Mouse (Mus musculus) intestine, embryonic 15.5 days (tissue): Measurements from ENCODE around the gene Endov. TPM values are rescaled to one million over a fixed set of nuclear protein-coding genes. Genes with fewer than 3 reads are reported as not detected.

Experiments used
- ATAC-seq: fragments of 200-750 bp; cut with Nextera tagmentation; 2 replicates; pipeline ENCODE4 v1.8.0; 2017; ENCODE audit warnings: moderate TSS enrichment, moderate library complexity
- H3K27ac ChIP-seq: fragments of 300-500 bp; sonication (generic); 2 replicates; pipeline ENCODE4 v1.5.1; 2015; ENCODE audit warnings: mild to moderate bottlenecking, inconsistent platforms
- H3K27me3 ChIP-seq: fragments of 300-500 bp; sonication (generic); replicated peaks from 2 replicates; pipeline ENCODE4 v1.6.1; 2015; ENCODE audit warnings: inconsistent platforms
- H3K36me3 ChIP-seq: fragments of 300-500 bp; sonication (generic); 2 replicates; pipeline ENCODE4 v1.6.1; 2015; ENCODE audit warnings: inconsistent platforms
- H3K4me1 ChIP-seq: fragments of 300-500 bp; sonication (generic); replicated peaks from 2 replicates; pipeline ENCODE4 v1.6.1; 2015; ENCODE audit warnings: inconsistent platforms
- H3K4me2 ChIP-seq: fragments of 300-500 bp; sonication (generic); replicated peaks from 2 replicates; pipeline ENCODE4 v1.6.1; 2015; ENCODE audit warnings: mild to moderate bottlenecking, inconsistent platforms
- H3K4me3 ChIP-seq: fragments of 300-500 bp; sonication (generic); replicated peaks from 2 replicates; pipeline ENCODE4 v1.5.1; 2015; ENCODE audit warnings: inconsistent platforms
- H3K9ac ChIP-seq: fragments of 300-500 bp; sonication (generic); 2 replicates; pipeline ENCODE4 v1.6.1; 2015; ENCODE audit warnings: inconsistent platforms
- H3K9me3 ChIP-seq: fragments of 300-500 bp; sonication (generic); 2 replicates; pipeline ENCODE4 v1.6.1; 2016; ENCODE audit warnings: inconsistent platforms
- WGBS: fragments of 180-500 bp; shearing (Covaris S2); methylation state at CpG from one replicate; pipeline ENCODE4 v1.1.7; 2015; 5-methylcytosine and 5-hydroxymethylcytosine counted together
- polyA plus RNA-seq: library from polyadenylated mRNA; unstranded; fragments of >200 nt; fragmentation: Nextera tagmentation; extraction: Ambion mirVana; gene quantifications from 2 replicates; pipeline ENCODE4 v1.2.1, GENCODE M21; 2015

The Endov gene
- polyA plus RNA-seq, 1 experiment from 2014 or later = 15.6 TPM

DNA sequence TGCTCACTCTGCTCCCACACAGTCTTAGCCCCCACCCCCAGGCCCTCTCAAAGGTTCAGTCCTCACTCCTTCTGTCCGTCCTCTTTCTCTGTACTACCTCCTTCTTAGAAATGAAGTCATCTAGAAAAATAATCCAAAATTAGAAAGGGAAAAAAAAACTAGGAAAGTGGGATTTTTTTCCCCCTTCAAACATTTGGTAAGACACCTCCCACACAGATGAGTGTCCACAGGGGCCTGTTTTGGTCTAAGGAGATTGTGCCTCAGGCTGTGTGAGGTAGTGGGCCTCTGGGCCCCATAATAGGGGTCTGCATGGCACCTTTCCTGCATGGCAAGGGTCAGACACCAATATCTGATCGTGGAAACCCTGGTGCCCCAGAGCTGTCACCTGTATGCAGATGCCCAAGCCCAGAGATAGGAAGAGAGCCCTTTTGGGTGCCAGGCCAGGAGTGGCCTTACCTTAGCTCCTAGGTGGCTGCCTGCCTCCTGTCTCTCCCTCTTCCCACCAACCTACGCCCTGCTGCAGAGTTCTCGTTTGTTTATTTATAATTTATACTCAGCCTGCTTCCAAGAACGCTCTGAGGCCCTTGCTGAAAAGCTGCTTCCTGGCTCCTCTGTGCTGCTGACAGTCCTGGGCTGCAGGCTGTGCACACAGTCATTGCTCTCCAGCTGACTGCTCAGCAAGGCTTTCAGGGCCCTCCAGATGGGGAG lies 29.0 kb downstream of the Endov start:
- H3K9ac ChIP-seq = no peak overlapping the region
- H3K27ac ChIP-seq = no peak overlapping the region
- ATAC-seq = no peak
- H3K4me1 ChIP-seq = peaks cover 10% of the 10 kb centered on the region; the same call in 1 of the 2 replicates
- peaks cover 14% of the 10 kb centered on the region; the same call in 1 of the 2 replicates for H3K27me3 ChIP-seq
- H3K9me3 ChIP-seq = no peaks in the 10 kb centered on the region
- H3K4me2 ChIP-seq = no peak overlapping the region
- no peak overlapping the region for H3K4me3 ChIP-seq
- 48% methylated on average over 5 of the region's 5 CpGs for WGBS
- no peaks in the 10 kb centered on the region for H3K36me3 ChIP-seq

DNA sequence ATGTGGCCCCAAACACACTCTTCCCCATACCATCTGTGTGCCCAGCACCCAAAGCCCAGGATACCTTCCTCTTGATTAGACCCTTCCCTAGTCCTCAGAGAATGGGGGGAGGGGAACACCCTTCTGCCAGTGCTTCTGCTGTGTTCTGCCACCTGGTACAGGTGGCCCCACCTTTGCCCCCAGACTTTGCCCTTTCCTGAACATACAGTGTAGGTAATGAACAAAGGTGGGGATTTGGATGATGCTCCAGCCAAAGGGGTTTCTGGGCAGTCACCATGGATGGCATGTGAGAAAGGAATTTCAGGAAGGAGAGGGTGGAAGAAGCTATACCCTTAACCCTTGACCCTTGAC lies 29.5 kb downstream of the Endov start:
- no peak overlapping the region for H3K27ac ChIP-seq
- no peaks in the 10 kb centered on the region for H3K9me3 ChIP-seq
- no peaks in the 10 kb centered on the region for H3K36me3 ChIP-seq
- no peak overlapping the region for H3K9ac ChIP-seq
- no peak for ATAC-seq
- peaks cover 8% of the 10 kb centered on the region; the same call in 1 of the 2 replicates for H3K27me3 ChIP-seq
- peaks cover 10% of the 10 kb centered on the region; the same call in 1 of the 2 replicates for H3K4me1 ChIP-seq
- H3K4me2 ChIP-seq = no peak overlapping the region
- no peak overlapping the region for H3K4me3 ChIP-seq

DNA sequence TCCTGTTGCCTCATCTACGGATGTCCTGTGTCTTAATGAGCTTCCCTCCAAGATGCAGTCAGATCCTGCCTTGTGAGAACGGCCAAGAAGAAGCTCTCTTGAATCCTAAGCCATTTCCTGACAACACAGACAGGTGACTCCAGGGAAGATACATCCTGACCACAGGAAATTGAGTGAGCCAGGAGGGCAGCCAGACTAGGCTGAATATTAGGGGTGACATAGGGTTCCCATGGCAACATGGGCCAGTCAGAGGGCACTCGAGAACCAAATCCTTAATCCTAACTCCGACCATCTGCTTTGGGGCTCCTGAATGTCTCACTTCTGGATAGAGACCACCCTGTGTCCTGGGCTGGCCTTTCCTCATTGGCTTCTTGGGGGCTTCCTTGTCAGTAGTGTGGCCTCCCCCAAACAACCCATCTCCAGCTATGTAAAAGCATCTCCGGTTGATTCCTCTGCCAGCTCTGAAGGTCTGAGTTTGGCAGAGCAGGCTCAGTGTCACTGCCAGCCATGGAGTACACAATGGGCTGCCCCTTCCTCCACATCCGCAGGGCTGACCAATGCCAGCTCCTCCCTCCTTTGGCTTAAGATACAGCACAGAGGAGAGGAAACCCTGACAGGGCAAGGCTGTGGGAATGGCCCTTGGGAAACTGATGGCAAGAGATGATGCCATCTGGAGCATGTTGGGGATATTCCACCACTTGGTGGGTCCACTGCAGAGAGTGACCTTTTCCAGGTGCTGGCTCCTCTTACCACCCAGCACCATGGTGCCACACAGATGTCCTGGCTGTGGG lies 31.0 kb downstream of the Endov start:
- 88% methylated on average over 6 of the region's 6 CpGs for WGBS
- Histone ChIP-seq H3K4me1 (peaks cover 10% of the 10 kb centered on the region; the same call in 1 of the 2 replicates), H3K27ac (no peak overlapping the region), H3K9me3 (no peaks in the 10 kb centered on the region), H3K4me3 (no peak overlapping the region), H3K9ac (no peak overlapping the region), H3K27me3 (peaks cover 6% of the 10 kb centered on the region; the same call in 1 of the 2 replicates), H3K36me3 (no peaks in the 10 kb centered on the region), H3K4me2 (no peak overlapping the region)
- no peak for ATAC-seq

DNA sequence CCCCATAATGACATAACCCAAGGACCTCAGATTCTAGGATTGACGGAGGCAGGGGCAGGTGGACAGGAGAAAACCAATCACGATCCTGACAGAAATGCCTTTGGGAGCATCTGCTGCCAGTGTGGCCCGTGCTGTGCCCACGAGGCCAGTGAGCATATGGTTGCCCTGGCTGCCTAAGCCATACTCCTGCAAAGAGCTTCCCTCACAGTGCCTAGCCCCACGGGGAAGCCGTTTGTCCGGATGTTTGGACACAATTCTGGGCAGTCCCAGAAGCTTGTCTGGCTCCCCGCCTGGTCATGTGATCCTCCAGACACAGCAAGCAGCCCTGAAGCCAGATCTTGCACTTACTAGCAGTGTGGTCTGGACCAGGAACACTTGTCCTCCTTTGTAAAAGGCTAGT lies 31.6 kb downstream of the Endov start:
- WGBS = 63% methylated on average over 8 of the region's 8 CpGs
- H3K4me3 ChIP-seq = no peak overlapping the region
- no peaks in the 10 kb centered on the region for H3K9me3 ChIP-seq
- ATAC-seq = no peak
- no peaks in the 10 kb centered on the region for H3K36me3 ChIP-seq
- H3K27ac ChIP-seq = no peak overlapping the region
- H3K27me3 ChIP-seq = peaks cover under 1% of the 10 kb centered on the region; the same call in 1 of the 2 replicates
- no peak overlapping the region for H3K9ac ChIP-seq
- H3K4me2 ChIP-seq = no peak overlapping the region
- peaks cover 10% of the 10 kb centered on the region; the same call in 1 of the 2 replicates for H3K4me1 ChIP-seq

DNA sequence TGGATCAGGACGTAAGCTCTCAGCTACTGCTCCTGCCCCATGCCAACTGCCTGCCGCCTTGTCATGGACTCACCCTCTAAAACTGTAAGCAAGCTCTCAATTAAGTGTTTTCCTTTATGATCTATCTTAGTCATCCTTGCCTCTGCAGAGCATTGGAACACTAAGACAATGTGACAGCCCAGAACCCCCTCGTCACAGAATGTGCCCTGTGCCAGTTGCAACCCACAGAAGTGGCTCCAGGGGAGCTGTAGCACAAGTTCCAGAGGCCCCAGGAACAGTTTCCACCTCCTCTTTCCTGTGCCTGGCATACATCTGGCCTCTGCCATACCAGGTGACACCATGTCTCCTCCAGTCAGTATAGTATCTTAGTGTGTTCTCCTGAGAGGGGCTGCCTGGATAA lies 32.2 kb downstream of the Endov start:
- no peak overlapping the region for H3K4me3 ChIP-seq
- H3K9ac ChIP-seq = no peak overlapping the region
- H3K9me3 ChIP-seq = no peaks in the 10 kb centered on the region
- WGBS = 79% methylated on average over 3 of the region's 3 CpGs
- no peak overlapping the region for H3K4me2 ChIP-seq
- no peaks in the 10 kb centered on the region for H3K36me3 ChIP-seq
- no peak overlapping the region for H3K27ac ChIP-seq
- H3K4me1 ChIP-seq = peaks cover 10% of the 10 kb centered on the region; the same call in 1 of the 2 replicates
- no peaks in the 10 kb centered on the region for H3K27me3 ChIP-seq
- ATAC-seq = no peak

DNA sequence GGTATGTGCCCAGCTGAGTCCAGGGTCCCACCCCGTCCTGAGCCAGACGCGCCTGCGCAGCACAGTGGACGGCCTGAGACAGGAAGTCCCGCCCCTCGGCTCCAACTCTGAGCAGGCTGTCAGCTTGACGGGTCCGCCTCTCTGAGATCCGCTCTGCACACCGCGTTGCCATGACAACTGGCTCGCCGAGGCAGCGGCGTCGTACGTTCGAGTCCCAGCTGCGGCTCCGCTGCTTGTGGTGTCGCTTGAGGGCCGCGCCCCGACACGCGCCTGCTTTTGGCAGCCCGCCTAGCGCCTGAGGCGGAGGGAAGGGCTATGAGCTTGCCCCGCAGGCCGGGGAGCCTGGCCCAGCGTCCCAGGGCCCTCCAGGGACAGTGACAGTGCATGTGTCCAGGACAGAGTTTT lies 33.4 kb downstream of the Endov start:
- Histone ChIP-seq H3K4me1 (peaks cover 10% of the 10 kb centered on the region; the same call in 1 of the 2 replicates), H3K27me3 (no peaks in the 10 kb centered on the region), H3K4me2 (peak overlapping the region; percentile 73), H3K4me3 (peak overlapping the region; percentile 45), H3K27ac (no peak overlapping the region), H3K9me3 (no peaks in the 10 kb centered on the region), H3K9ac (peak overlapping the region; percentile 51), H3K36me3 (no peaks in the 10 kb centered on the region)
- ATAC-seq = peak; percentile 98
- WGBS = 2% methylated on average over 33 of the region's 33 CpGs

DNA sequence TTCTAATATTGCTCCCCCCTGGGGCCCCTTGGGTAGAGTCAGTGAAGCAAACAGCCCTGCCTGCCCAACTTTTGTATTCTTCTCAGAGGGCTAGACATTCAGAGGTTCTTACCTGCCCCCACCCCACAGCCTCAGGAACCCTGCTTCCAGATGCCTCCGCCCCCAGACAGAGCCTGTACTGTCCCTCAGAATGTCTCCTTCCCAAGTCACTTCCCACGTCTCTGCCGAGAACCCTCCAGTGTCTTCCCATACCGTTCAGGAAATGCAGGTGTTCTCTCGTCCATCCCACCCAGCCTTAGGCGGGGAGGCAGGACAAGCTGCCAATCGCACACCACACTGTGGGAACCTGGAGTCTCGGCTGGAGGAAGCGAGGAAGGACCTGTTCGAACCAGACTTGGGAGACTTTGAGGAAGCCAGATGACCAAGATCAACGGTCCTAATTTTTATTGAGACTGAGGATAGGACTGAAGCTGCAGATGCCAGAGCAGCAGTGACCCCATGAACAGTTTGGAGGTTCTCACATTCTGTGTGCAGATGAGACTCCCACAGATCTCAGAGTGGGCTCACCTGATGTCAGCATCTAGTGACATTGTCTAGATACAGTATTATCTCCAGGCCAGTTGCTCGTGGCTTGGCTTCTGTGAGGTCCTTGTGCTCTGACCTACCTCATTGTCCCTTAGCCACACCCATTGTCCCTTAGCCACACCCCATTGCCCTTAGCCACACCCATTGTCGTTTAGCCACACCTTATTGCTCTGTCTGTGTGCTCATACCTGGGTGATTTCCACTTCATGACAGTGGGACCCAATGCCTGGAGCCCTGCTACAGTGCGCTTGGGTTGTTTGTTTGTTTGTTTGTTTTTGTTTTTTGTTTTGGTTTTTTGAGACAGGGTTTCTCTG lies 35.2 kb downstream of the Endov start:
- no peak for ATAC-seq

DNA sequence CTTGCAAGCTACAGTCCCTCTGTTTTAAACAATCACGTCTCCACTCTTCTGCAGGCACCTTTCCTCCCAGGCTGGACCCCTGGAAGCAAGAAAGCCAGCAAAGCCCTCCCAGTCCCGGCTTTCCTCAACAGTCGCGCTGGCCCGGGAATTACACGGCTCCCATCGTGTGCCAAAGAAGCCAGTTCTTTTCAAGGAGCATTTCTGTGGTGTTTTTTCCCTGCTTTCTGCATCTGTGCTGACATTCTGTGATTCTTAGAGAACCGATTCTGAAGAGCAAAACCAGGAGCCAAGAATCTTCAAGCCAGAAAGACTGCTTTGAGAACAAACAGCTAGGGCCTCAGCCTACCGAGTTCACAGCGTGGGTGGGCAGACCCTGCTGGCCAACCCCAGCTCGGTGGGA lies 37.8 kb downstream of the Endov start:
- Histone ChIP-seq H3K27me3 (no peaks in the 10 kb centered on the region; the same call in 1 of the 2 replicates), H3K4me3 (no peak overlapping the region), H3K9ac (no peak overlapping the region), H3K4me1 (peaks cover 3% of the 10 kb centered on the region; the same call in 1 of the 2 replicates), H3K27ac (no peak overlapping the region), H3K9me3 (no peaks in the 10 kb centered on the region), H3K36me3 (no peaks in the 10 kb centered on the region), H3K4me2 (no peak overlapping the region)
- 53% methylated on average over 11 of the region's 11 CpGs for WGBS
- ATAC-seq = no peak

More for the DNA sequence above, 35.2 kb downstream of the Endov start:
- no peaks in the 10 kb centered on the region for H3K27me3 ChIP-seq
- no peaks in the 10 kb centered on the region for H3K9me3 ChIP-seq
- no peak overlapping the region for H3K27ac ChIP-seq
- H3K9ac ChIP-seq = no peak overlapping the region
- no peak overlapping the region for H3K4me3 ChIP-seq
- H3K36me3 ChIP-seq = no peaks in the 10 kb centered on the region
- WGBS = 74% methylated on average over 14 of the region's 14 CpGs
- H3K4me1 ChIP-seq = peaks cover 3% of the 10 kb centered on the region; the same call in 1 of the 2 replicates
- H3K4me2 ChIP-seq = no peak overlapping the region

DNA sequence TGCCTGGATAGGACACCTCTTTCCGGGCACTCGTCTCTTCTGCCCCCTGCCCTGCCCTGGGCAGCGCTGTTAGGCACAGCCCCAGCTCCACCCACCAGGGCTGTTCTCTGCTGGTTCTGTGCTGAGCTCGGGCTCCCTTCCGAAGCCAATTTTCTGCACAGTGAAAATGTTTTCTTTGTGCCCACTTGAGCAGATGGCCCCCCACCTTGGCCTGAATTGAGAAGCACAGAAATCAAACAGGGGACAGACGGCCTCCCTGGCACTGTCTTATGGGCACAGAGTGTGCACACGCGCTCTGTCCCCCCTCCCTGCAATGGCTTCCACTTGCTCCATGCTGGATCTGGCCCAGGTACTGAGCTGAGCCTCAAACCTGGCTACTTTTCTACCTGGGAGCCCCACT lies 41.3 kb downstream of the Endov start:
- ATAC-seq = no peak
- H3K9me3 ChIP-seq = no peaks in the 10 kb centered on the region
- H3K9ac ChIP-seq = no peak overlapping the region
- no peak overlapping the region for H3K4me3 ChIP-seq
- 74% methylated on average over 8 of the region's 8 CpGs for WGBS
- no peaks in the 10 kb centered on the region for H3K36me3 ChIP-seq
- no peak overlapping the region for H3K4me2 ChIP-seq
- no peaks in the 10 kb centered on the region for H3K4me1 ChIP-seq
- no peak overlapping the region for H3K27ac ChIP-seq
- H3K27me3 ChIP-seq = no peaks in the 10 kb centered on the region; the same call in 1 of the 2 replicates

DNA sequence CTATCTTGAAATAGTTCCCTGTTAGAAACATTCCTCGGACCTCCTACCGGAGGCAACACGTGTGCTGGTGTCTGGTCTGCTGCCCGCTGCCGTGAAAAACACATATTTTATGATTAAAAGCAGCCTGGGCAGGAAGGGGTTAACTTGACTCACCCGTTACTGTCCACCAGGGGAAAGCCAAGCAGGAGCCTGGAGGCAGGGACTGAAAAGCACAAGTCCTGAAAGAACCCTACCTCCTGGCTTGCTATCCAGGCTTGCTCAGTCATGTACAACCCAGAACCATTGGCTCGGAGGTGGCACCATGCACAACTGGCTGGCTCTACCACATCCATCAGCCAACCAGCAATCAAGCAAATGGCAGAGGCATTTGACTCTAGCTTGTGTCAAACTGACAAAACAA lies 42.6 kb downstream of the Endov start:
- no peak overlapping the region for H3K4me3 ChIP-seq
- H3K27me3 ChIP-seq = no peaks in the 10 kb centered on the region; the same call in 1 of the 2 replicates
- H3K4me1 ChIP-seq = no peaks in the 10 kb centered on the region
- WGBS = 66% methylated on average over 7 of the region's 7 CpGs
- no peak overlapping the region for H3K9ac ChIP-seq
- no peak overlapping the region for H3K27ac ChIP-seq
- no peaks in the 10 kb centered on the region for H3K36me3 ChIP-seq
- no peak overlapping the region for H3K4me2 ChIP-seq
- H3K9me3 ChIP-seq = no peaks in the 10 kb centered on the region
- ATAC-seq = no peak

DNA sequence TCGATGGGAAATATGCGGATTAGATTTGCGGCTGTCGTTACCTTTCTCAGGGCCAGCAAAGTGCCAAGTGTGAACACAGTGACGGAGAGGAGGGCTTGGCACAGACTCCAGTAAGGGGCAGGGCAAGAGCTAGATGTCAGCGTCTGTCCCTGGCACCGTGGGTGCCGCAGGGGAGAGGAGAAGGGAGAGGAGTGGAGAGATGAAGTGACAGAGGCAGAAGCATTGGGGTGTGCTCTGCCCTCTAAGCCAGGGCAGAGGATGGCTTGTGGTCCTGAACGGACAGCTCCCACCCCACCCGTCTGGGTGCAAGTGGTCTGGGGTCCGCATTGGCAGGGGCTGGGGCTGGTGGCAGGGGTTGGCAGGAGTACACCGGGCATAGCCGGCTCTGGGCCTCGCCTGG lies 48.8 kb downstream of the Endov start:
- H3K9ac ChIP-seq = no peak overlapping the region
- H3K4me3 ChIP-seq = no peak overlapping the region
- no peak for ATAC-seq
- H3K36me3 ChIP-seq = no peaks in the 10 kb centered on the region
- no peak overlapping the region for H3K4me2 ChIP-seq
- peaks cover 35% of the 10 kb centered on the region for H3K27me3 ChIP-seq
- H3K27ac ChIP-seq = no peak overlapping the region
- no peaks in the 10 kb centered on the region for H3K4me1 ChIP-seq
- 28% methylated on average over 14 of the region's 14 CpGs for WGBS
- no peaks in the 10 kb centered on the region for H3K9me3 ChIP-seq

DNA sequence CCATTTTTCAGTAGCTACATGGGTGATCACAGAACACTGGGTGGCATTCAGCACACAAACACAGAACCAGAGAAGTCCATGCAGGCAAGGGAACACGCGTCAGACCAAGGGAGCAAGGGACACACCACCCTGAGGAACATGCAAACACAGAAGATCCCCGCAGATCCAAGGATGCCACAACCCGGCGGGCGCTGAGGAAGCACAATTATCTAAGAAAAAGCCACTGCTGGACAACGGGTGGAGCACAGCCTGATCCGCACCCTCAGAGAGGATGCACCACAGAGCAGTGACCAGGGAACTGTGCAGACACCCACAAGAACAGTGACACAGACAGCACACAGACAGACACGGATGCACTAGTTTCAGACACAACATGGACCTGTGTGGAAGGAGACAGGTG lies 49.4 kb downstream of the Endov start:
- H3K9me3 ChIP-seq = no peaks in the 10 kb centered on the region
- no peak overlapping the region for H3K27ac ChIP-seq
- no peak overlapping the region for H3K9ac ChIP-seq
- WGBS = 79% methylated on average over 9 of the region's 9 CpGs
- ATAC-seq = no peak
- H3K4me2 ChIP-seq = no peak overlapping the region
- H3K4me1 ChIP-seq = no peaks in the 10 kb centered on the region
- H3K27me3 ChIP-seq = peaks cover 41% of the 10 kb centered on the region
- H3K36me3 ChIP-seq = no peaks in the 10 kb centered on the region
- H3K4me3 ChIP-seq = no peak overlapping the region
